Mouse (Mus musculus): Measurements from ENCODE around the gene Pomt1. TPM values are rescaled to one million over a fixed set of nuclear protein-coding genes. Genes with fewer than 3 reads are reported as not detected.

The Pomt1 gene
- polyA plus RNA-seq (2014; fragmentation: Nextera tagmentation; extraction: Ambion mirVana), result 22.3 and 24.4 TPM in 2 replicates

- no peaks in the 10 kb centered on the region for H3K9me3 ChIP-seq (ENCODE audit: control insufficient read depth, low read length)
- no peaks in the 10 kb centered on the region for H3K27me3 ChIP-seq (ENCODE audit: control insufficient read depth, insufficient read depth, low read length)
- peaks cover 13% of the 10 kb centered on the region for H3K4me1 ChIP-seq (ENCODE audit: control insufficient read depth, insufficient read depth, low read length)
- H3K9ac ChIP-seq (ENCODE audit: low read depth, low read length), result peak within 1 kb of the TSS; percentile 77
- H3K36me3 ChIP-seq (ENCODE audit: control insufficient read depth, insufficient read depth, low read length), result peaks cover 34% of the 10 kb centered on the region
- H3K4me2 ChIP-seq (replicated peaks; ENCODE audit: low read depth, low read length), result peak within 1 kb of the TSS; percentile 84
- ATAC-seq (ENCODE audit: low FRiP score, low TSS enrichment), result peak; percentile 90
- under 1% methylated on average over 54 of the region's 54 CpGs for WGBS
- peak within 1 kb of the TSS; percentile 91 for H3K27ac ChIP-seq (ENCODE audit: low read depth, low read length)
- H3K4me3 ChIP-seq (ENCODE audit: low read length), result peak within 1 kb of the TSS; percentile 78
Measured at GRCm38 (mm10) chr2:32235886-32236759, at the start of gene Pomt1. TSS of gene Pomt1 (plus strand) at chr2:32236590.

GRCm38 (mm10) chr2:32187019-32187551 lies 49.3 kb upstream of the Pomt1 start:
- Histone ChIP-seq H3K9me3 (ENCODE audit: control insufficient read depth, low read length) (no peaks in the 10 kb centered on the region), H3K27ac (ENCODE audit: low read depth, low read length) (no peak overlapping the region), H3K36me3 (ENCODE audit: control insufficient read depth, insufficient read depth, low read length) (peaks cover 84% of the 10 kb centered on the region), H3K4me1 (ENCODE audit: control insufficient read depth, insufficient read depth, low read length) (no peaks in the 10 kb centered on the region), H3K4me2 (replicated peaks; ENCODE audit: low read depth, low read length) (no peak overlapping the region), H3K27me3 (ENCODE audit: control insufficient read depth, insufficient read depth, low read length) (no peaks in the 10 kb centered on the region), H3K9ac (ENCODE audit: low read depth, low read length) (no peak overlapping the region), H3K4me3 (ENCODE audit: low read length) (no peak overlapping the region)
- WGBS, result 94% methylated on average over 13 of the region's 13 CpGs
- no peak for ATAC-seq (ENCODE audit: low FRiP score, low TSS enrichment)

- no peak overlapping the region for H3K27ac ChIP-seq (ENCODE audit: low read depth, low read length)
- H3K27me3 ChIP-seq (ENCODE audit: control insufficient read depth, insufficient read depth, low read length), result no peaks in the 10 kb centered on the region
- no peak overlapping the region for H3K9ac ChIP-seq (ENCODE audit: low read depth, low read length)
- H3K4me2 ChIP-seq (replicated peaks; ENCODE audit: low read depth, low read length), result no peak overlapping the region
- no peak overlapping the region for H3K4me3 ChIP-seq (ENCODE audit: low read length)
- no peak for ATAC-seq (ENCODE audit: low FRiP score, low TSS enrichment)
- WGBS, result 79% methylated on average over 7 of the region's 7 CpGs
- H3K36me3 ChIP-seq (ENCODE audit: control insufficient read depth, insufficient read depth, low read length), result peaks cover 86% of the 10 kb centered on the region
- H3K9me3 ChIP-seq (ENCODE audit: control insufficient read depth, low read length), result no peaks in the 10 kb centered on the region
- no peaks in the 10 kb centered on the region for H3K4me1 ChIP-seq (ENCODE audit: control insufficient read depth, insufficient read depth, low read length)
Measured at GRCm38 (mm10) chr2:32187649-32188048, 48.7 kb upstream of the Pomt1 start.

- no peak overlapping the region for H3K27ac ChIP-seq (ENCODE audit: low read depth, low read length)
- 80% methylated on average over 5 of the region's 5 CpGs for WGBS
- H3K9me3 ChIP-seq (ENCODE audit: control insufficient read depth, low read length), result no peaks in the 10 kb centered on the region
- H3K4me3 ChIP-seq (ENCODE audit: low read length), result no peak overlapping the region
- H3K36me3 ChIP-seq (ENCODE audit: control insufficient read depth, insufficient read depth, low read length), result peaks cover 88% of the 10 kb centered on the region
- H3K4me1 ChIP-seq (ENCODE audit: control insufficient read depth, insufficient read depth, low read length), result 0 out of 2 replicates have a peak, but pooled peaks cover 3% of the 10 kb centered on the region
- no peak overlapping the region for H3K4me2 ChIP-seq (replicated peaks; ENCODE audit: low read depth, low read length)
- H3K9ac ChIP-seq (ENCODE audit: low read depth, low read length), result no peak overlapping the region
- no peaks in the 10 kb centered on the region for H3K27me3 ChIP-seq (ENCODE audit: control insufficient read depth, insufficient read depth, low read length)
- ATAC-seq (ENCODE audit: low FRiP score, low TSS enrichment), result no peak
Measured at GRCm38 (mm10) chr2:32189060-32189681, 47.2 kb upstream of the Pomt1 start.

GRCm38 (mm10) chr2:32190620-32191019 lies 45.8 kb upstream of the Pomt1 start:
- Histone ChIP-seq H3K27ac (ENCODE audit: low read depth, low read length) (no peak overlapping the region), H3K9ac (ENCODE audit: low read depth, low read length) (no peak overlapping the region), H3K27me3 (ENCODE audit: control insufficient read depth, insufficient read depth, low read length) (no peaks in the 10 kb centered on the region), H3K36me3 (ENCODE audit: control insufficient read depth, insufficient read depth, low read length) (peaks cover 92% of the 10 kb centered on the region), H3K4me3 (ENCODE audit: low read length) (no peak overlapping the region), H3K4me1 (ENCODE audit: control insufficient read depth, insufficient read depth, low read length) (0 out of 2 replicates have a peak, but pooled peaks cover 3% of the 10 kb centered on the region), H3K9me3 (ENCODE audit: control insufficient read depth, low read length) (no peaks in the 10 kb centered on the region), H3K4me2 (replicated peaks; ENCODE audit: low read depth, low read length) (no peak overlapping the region)
- ATAC-seq (ENCODE audit: low FRiP score, low TSS enrichment), result no peak
- WGBS, result 84% methylated on average over 1 of the region's 1 CpGs

GRCm38 (mm10) chr2:32191872-32192507 lies 44.4 kb upstream of the Pomt1 start:
- H3K4me3 ChIP-seq (ENCODE audit: low read length), result no peak overlapping the region
- no peaks in the 10 kb centered on the region for H3K27me3 ChIP-seq (ENCODE audit: control insufficient read depth, insufficient read depth, low read length)
- no peak overlapping the region for H3K4me2 ChIP-seq (replicated peaks; ENCODE audit: low read depth, low read length)
- WGBS, result 85% methylated on average over 16 of the region's 18 CpGs
- no peaks in the 10 kb centered on the region for H3K9me3 ChIP-seq (ENCODE audit: control insufficient read depth, low read length)
- H3K36me3 ChIP-seq (ENCODE audit: control insufficient read depth, insufficient read depth, low read length), result peaks cover 93% of the 10 kb centered on the region
- 0 out of 2 replicates have a peak, but pooled peaks cover 3% of the 10 kb centered on the region for H3K4me1 ChIP-seq (ENCODE audit: control insufficient read depth, insufficient read depth, low read length)
- ATAC-seq (ENCODE audit: low FRiP score, low TSS enrichment), result peak; percentile 21; the same call in 1 of the 2 replicates
- no peak overlapping the region for H3K27ac ChIP-seq (ENCODE audit: low read depth, low read length)
- H3K9ac ChIP-seq (ENCODE audit: low read depth, low read length), result no peak overlapping the region

- H3K9me3 ChIP-seq (ENCODE audit: control insufficient read depth, low read length), result no peaks in the 10 kb centered on the region
- H3K27ac ChIP-seq (ENCODE audit: low read depth, low read length), result no peak overlapping the region
- H3K9ac ChIP-seq (ENCODE audit: low read depth, low read length), result no peak overlapping the region
- no peak overlapping the region for H3K4me2 ChIP-seq (replicated peaks; ENCODE audit: low read depth, low read length)
- no peaks in the 10 kb centered on the region for H3K27me3 ChIP-seq (ENCODE audit: control insufficient read depth, insufficient read depth, low read length)
- H3K4me1 ChIP-seq (ENCODE audit: control insufficient read depth, insufficient read depth, low read length), result no peaks in the 10 kb centered on the region
- H3K36me3 ChIP-seq (ENCODE audit: control insufficient read depth, insufficient read depth, low read length), result peaks cover 98% of the 10 kb centered on the region
- 85% methylated on average over 11 of the region's 11 CpGs for WGBS
- no peak for ATAC-seq (ENCODE audit: low FRiP score, low TSS enrichment)
- no peak overlapping the region for H3K4me3 ChIP-seq (ENCODE audit: low read length)
Measured at GRCm38 (mm10) chr2:32198977-32199376, 37.4 kb upstream of the Pomt1 start.

GRCm38 (mm10) chr2:32200033-32200432 lies 36.4 kb upstream of the Pomt1 start:
- no peaks in the 10 kb centered on the region for H3K27me3 ChIP-seq (ENCODE audit: control insufficient read depth, insufficient read depth, low read length)
- H3K9me3 ChIP-seq (ENCODE audit: control insufficient read depth, low read length), result no peaks in the 10 kb centered on the region
- no peak overlapping the region for H3K4me2 ChIP-seq (replicated peaks; ENCODE audit: low read depth, low read length)
- 95% methylated on average over 4 of the region's 4 CpGs for WGBS
- H3K9ac ChIP-seq (ENCODE audit: low read depth, low read length), result no peak overlapping the region
- no peak overlapping the region for H3K27ac ChIP-seq (ENCODE audit: low read depth, low read length)
- H3K4me3 ChIP-seq (ENCODE audit: low read length), result no peak overlapping the region
- H3K4me1 ChIP-seq (ENCODE audit: control insufficient read depth, insufficient read depth, low read length), result no peaks in the 10 kb centered on the region
- H3K36me3 ChIP-seq (ENCODE audit: control insufficient read depth, insufficient read depth, low read length), result peaks cover 97% of the 10 kb centered on the region
- ATAC-seq (ENCODE audit: low FRiP score, low TSS enrichment), result no peak

Data from kidney, embryonic 14.5 days (tissue).